Mouse (Mus musculus) thymus, postnatal 0 days (tissue): ENCODE results near the gene Rangap1. TPM values are rescaled to one million over a fixed set of nuclear protein-coding genes. Genes with fewer than 3 reads are reported as not detected.
A peak's percentile ranks its signal among the peaks of the same experiment; 100 is the strongest.

ENCODE experiments used
- DNase-seq: peaks from one replicate; pipeline ENCODE4 v3.0.0-alpha.2; 2015; ENCODE audit warnings: low spot score
- polyA plus RNA-seq: library from polyadenylated mRNA; unstranded; fragments of >200 nt; fragmentation: Nextera tagmentation; extraction: Ambion mirVana; gene quantifications from 2 replicates; pipeline ENCODE4 v1.2.1, GENCODE M21; 2015

Rangap1 gene
- polyA plus RNA-seq, 1 experiment from 2014 or later, result 71.0 TPM

DNA sequence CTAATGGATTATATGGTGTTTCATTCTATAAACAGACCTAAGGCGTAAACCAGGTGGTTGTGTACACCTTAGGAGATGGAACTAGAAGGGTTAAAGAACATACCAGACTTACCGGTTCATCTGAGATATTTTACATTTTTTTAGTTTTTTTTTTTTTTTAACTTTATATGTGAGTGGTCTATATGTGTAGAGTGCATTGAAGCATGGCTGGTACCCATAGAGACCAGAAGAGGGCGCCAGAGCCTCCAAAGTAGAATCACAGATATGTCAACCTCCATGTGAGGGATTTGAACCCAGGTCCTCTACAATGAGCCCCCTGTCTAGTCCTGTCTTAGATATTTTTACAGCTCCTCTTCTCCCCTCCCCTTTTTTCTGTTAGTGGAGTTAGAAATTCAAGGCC lies 47.5 kb downstream of the Rangap1 start:
- peak; percentile 63 for DNase-seq

DNA sequence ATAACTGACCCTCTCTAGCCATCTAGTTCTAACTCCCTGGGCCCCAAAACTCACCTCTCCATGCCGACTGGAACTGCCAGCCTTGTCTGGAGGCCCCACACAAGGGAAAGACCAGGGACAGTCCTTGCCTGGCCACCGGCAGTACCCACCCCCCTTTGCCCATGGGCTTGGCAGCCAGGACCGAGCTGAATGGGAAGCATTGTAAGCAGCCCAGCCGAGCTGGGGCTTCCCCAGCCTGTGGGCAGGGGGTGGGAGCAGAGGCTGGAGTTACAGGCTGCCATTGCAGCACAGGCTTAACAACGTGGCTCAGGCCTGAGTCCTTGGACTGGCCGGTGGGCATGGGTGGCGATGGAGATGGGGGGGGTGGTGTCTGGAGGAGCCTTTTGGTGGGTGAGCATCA lies 48.2 kb downstream of the Rangap1 start, which contains the start of gene Chadl:
TSS of gene Chadl (minus strand) at position 113 of the 400 bp plus-strand sequence.
- DNase-seq, result no peak

DNA sequence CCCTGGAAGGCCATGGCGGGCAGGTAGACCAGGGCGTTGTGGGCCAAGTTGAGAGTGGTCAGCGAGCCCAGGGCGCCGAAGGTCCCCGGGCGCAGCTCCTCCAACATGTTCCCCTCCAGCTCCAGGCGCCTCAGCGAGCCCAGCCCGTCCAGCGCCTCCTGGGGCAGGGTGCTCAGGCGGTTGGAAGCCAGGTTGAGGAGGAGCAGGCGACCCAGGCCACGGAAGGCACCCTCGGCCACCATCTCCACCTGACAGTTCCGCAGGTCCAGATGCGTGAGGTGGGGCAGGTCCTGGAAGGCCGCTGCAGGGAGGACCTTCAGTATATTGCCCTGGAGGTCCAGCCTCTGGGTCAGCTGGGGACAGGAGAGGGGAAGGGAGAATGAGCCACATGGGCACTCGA lies 50.4 kb downstream of the Rangap1 start:
- DNase-seq, result no peak

DNA sequence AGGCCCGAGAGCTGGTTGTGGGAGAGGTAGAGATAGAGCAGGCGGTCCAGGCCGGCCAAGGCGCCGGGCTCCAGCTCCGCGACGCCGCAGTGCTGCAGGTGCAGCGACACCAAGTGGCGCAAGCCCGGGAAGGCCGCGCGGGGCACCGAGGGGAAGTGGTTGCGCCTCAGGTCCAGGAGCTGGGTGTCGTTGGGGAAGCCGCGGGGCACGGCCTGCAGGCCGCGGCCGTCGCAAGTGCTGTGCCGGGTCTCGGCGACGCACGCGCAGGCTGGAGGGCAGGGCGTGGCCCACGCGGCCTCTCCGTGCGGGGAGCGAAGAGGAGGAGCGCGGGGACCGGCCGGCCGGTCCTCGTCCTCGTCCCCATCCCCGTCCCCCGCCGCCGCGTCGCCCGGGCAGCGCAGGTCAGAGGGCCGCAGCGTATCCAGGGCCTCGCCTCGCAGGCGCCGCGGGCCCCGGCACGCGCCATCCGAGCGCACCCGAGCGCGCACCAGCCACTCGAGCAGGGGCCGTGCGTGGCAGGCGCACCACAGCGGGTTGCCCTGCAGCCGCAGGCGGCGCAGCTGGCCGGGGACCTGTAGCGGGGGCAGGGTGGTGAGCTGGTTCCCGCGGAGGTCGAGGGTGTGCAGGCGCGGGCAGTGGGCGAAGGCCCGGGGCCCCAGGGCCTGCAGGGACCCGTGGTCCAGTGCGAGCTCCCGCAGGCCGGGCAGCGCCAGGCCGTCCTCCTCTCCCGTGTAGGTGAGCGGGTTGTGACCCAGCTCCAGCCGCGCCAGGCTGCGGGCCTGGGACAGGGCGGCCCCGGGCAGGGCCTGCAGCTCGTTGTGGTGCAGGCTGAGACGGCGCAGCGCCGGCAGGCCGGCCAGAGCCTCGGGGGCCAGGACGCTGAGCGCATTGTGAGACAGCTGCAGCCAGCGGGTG lies 51.1 kb downstream of the Rangap1 start:
- DNase-seq, result peak; percentile 69

DNA sequence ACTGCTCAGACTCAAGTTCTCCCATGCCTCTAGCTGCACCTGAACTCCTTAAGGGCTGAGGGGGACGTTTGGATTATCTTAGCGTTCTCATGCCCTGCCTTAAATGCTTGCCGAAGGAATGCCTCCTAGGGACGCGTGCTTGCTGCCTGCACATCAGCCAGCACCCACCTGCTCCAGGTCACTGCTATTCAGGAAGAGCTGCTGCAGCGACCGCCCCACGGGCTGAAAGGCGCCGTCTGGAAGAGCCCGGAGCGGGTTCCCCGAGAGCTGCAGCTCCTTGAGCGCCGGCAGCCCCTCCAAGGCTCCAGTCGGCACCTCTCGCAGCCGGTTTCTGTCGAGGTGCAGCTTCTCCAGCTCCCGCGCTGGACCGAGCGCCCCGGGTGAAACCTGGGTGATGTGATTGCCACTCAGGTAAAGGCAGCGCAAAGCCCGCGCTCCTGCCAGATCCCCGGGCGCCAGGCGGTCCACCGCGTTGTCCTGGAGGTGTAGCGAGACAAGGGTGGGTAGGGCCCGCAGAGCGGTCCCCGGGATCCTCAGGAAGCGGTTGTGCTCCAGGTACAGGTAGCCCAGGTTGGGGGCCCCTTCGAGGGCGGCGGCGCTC lies 51.9 kb downstream of the Rangap1 start:
- no peak for DNase-seq

DNA sequence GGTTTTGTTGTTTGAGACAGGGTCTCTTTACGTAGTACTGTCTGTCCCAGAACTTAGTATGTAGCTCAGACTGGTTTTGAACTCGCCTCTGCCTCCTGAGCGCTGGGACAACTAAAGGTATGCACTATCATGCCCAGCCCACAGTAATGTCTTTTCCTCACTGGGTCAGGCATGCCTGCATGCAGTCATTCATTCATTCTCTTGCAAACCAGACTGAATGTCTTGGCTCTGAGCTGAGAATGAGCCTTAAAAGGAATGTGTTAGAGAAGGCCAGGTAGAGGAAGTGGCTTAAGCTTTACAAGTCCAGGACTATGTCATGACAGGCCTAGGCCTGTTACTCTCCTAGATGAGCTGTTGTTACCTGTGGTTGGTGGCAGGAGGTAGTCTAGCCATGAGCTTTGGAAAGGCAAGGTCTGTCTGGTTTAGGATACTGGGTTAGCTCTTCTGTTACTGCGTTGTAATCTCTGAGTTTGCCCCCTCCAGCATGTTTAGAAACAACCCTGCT lies 65.0 kb downstream of the Rangap1 start:
- no peak for DNase-seq

DNA sequence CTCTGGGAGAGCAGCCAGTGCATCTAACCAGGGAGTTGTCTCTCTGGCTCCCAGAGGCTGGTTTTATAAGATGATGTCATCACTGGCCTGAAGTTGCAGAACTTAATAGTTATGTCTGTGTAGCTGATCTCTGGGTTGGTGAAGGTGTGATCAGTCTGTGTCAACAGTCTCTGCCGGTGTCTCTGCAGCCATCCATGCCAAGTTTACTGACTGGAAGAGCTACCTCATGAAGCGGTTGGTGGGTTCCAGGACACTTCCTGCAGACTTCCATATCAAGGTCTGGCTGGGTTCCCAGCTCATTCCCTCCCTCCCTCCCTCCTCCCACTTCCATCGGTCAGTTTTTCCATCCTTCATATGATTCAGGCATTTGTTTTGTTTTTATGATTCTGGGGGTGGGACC lies 68.7 kb downstream of the Rangap1 start:
- DNase-seq, result no peak

DNA sequence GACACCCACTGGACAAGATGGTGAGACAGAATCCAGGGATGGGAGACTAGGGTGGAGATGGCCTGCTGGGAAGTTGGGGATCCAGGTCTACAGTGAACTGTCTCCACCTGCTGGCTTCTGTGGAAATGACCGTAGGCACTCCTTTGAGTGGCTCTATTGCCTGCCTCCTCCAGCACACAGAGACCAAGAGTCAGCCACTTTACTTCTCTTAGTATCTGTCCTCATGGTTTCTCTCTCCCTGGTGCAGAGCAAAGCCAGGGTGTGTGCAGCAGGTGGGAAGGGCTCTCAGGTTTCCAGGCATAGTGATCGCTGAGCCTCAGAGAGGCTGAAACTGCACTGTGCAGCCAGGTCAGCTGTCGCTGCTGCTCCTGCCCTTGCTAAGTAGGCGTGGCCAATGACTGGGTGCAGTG lies 75.1 kb downstream of the Rangap1 start:
- peak; percentile 30 for DNase-seq

DNA sequence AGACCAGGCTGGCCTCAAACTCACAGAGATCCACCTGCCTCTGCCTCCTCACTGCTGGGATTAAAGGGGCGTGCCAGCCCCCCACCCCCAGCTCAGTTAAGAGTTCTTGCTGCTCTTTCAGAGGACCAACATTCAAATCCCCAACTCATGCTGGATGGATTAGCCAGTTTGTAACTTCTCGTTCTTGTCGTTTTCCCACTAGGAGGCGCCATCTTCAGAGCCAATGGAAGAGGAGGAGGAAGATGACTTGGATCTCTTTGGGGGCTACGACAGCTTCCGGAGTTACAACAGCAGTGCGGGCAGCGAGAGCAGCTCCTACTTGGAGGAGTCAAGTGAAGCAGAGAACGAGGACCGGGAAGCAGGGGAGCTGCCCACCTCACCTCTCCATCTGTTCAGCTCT lies 78.4 kb downstream of the Rangap1 start:
- DNase-seq, result peak; percentile 13

DNA sequence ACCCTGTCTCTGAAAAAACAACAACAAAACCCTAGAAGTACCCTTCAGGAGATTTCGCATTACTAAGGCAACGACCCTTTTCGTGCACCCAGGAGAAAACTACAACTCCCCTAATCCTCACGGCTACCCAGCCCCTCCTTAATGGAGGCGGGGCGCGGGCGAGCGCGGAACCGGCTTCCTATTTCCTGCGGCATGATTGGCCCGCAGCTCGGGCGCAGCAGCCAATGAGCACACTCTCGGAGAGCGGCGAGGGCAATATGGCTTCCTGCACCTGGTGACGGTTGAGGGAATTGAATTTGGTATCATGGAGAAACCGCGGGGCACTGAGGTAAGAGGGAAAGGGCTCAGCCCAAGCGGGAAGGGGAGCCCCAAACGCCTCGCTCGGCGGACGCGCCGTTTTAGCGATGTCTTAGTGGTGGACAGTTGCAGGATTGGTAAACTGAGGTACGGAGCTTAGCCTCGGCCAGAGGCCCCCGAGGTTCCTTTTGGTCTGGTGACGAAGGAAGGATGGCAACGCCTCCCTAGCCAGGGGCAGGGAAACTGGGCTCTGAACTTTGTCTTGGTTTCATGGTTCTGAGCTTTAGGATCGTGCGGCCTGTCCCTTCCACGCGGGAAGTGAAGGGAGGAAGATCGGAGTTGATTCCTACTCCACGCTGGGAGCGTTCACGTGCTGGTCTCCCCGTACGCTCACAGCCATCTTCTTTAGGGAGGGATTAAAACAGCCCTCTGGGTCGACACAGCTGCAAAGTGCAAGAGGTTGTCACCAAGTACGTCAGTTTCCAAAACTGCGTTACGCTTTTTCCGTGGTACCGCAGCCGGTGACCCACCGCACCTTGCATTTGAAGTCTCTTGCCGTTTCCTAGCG lies 81.4 kb downstream of the Rangap1 start, which contains the start of gene L3mbtl2:
TSS of gene L3mbtl2 (plus strand) at position 193 of the 865 bp plus-strand sequence.
- DNase-seq, result peak; percentile 95

DNA sequence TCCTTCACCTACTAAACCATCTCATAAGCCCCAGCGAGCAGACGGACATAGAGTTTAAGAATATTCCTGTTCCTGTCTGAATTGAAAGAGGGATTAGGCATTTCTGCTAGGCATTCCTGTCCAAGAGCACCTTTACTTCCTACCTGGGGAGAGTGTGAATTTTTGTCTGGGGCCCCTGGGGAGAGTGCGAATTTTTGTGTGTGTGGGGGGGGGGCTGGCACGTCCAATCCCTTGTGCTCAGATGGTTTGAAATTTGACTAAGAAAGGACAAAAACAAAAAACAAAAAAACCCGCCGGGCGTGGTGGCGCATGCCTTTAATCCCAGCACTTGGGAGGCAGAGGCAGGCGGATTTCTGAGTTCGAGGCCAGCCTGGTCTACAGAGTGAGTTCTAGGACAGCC lies 82.0 kb downstream of the Rangap1 start:
- DNase-seq, result no peak

DNA sequence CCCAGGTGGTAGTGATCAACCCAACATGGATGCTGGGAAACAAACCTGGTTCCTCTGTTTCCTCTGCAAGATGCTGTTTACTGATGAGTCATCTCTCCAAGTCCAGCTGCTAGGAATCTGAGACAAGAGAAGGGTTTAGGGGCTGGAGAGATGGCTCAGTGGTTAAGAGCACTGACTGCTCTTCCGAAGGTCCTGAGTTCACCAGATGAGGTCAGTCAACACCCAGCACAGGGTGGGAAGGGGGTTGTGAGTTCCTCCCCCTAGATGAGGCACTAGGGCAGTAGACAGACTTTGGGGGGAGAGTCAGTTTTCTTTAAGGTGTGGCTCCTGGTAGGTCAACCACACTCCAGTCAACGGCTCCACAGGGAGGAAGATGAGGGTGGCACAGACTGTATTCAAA lies 83.6 kb downstream of the Rangap1 start:
- no peak for DNase-seq

Other genes with a start within 250 kb of the Rangap1 start
- 9.5 and 11.7 TPM in 2 replicates for gene Ep300, start 160.2 kb downstream of the Rangap1 start, polyA plus RNA-seq
- gene L3mbtl2, start 81.6 kb downstream of the Rangap1 start, polyA plus RNA-seq, result 28.3 and 29.9 TPM in 2 replicates
- 0.31 and 0.64 TPM in 2 replicates for gene Chadl, start 48.2 kb downstream of the Rangap1 start, polyA plus RNA-seq
- 14.5 and 17.6 TPM in 2 replicates for gene Zc3h7b, start 473 bp downstream of the Rangap1 start, polyA plus RNA-seq
- gene Tef, start 56.9 kb upstream of the Rangap1 start, polyA plus RNA-seq, result 12.3 and 14.8 TPM in 2 replicates
- gene Tob2, start 113.3 kb upstream of the Rangap1 start, polyA plus RNA-seq, result 28.8 TPM in 2 replicates
- 154 and 161 TPM in 2 replicates for gene Phf5a, start 126.4 kb upstream of the Rangap1 start, polyA plus RNA-seq
- gene Aco2, start 126.8 kb upstream of the Rangap1 start, polyA plus RNA-seq, result 126 and 136 TPM in 2 replicates
- 81.8 and 84.1 TPM in 2 replicates for gene Polr3h, start 180.7 kb upstream of the Rangap1 start, polyA plus RNA-seq
- gene Csdc2, start 191.2 kb upstream of the Rangap1 start, polyA plus RNA-seq, result 0.62 and 0.88 TPM in 2 replicates
- gene Pmm1, start 215.4 kb upstream of the Rangap1 start, polyA plus RNA-seq, result 45.1 and 50.5 TPM in 2 replicates
- not detected in 2 replicates for gene 1700029P11Rik, start 235.0 kb upstream of the Rangap1 start, polyA plus RNA-seq
- 441 and 472 TPM in 2 replicates for gene Xrcc6, start 242.3 kb upstream of the Rangap1 start, polyA plus RNA-seq